Mouse (Mus musculus) embryonic fibroblast, embryonic 13.5 days (primary cell): Measurements from ENCODE around the gene Fryl. TPM values are rescaled to one million over a fixed set of nuclear protein-coding genes. Genes with fewer than 3 reads are reported as not detected.

Source experiments
- H3K27ac ChIP-seq: 2 replicates; pipeline ENCODE4 v1.5.1; 2012; ENCODE audit warnings: low read length, control low read depth, inconsistent platforms; ENCODE audit not compliant: insufficient read depth
- H3K4me1 ChIP-seq: 2 replicates; pipeline ENCODE4 v1.6.1; 2011; ENCODE audit warnings: low read length; ENCODE audit not compliant: control insufficient read depth, insufficient read depth
- H3K4me3 ChIP-seq: 2 replicates; pipeline ENCODE4 v1.5.1; 2011; ENCODE audit warnings: mild to moderate bottlenecking, control low read depth, low read length; ENCODE audit not compliant: insufficient read depth
- CTCF ChIP-seq: IDR thresholded peaks from 2 replicates; pipeline ENCODE4 v1.5.1; 2011; ENCODE audit warnings: mild to moderate bottlenecking, control low read depth, low read length, moderate library complexity, borderline replicate concordance; ENCODE audit not compliant: insufficient read depth
- POLR2A ChIP-seq: IDR thresholded peaks from 2 replicates; pipeline ENCODE4 v1.6.1; 2011; ENCODE audit warnings: low read depth, mild to moderate bottlenecking, control low read depth, low read length, moderate library complexity
- polyA plus RNA-seq: library from polyadenylated mRNA; stranded (reverse); fragments of >200 nt; gene quantifications from 2 replicates; pipeline ENCODE4 v1.2.4, GENCODE M21; 2011; ENCODE audit warnings: low read depth; ENCODE audit not compliant: missing spikeins, insufficient read length

Gene Fryl
- polyA plus RNA-seq, 1 experiment: 59.2 TPM

DNA sequence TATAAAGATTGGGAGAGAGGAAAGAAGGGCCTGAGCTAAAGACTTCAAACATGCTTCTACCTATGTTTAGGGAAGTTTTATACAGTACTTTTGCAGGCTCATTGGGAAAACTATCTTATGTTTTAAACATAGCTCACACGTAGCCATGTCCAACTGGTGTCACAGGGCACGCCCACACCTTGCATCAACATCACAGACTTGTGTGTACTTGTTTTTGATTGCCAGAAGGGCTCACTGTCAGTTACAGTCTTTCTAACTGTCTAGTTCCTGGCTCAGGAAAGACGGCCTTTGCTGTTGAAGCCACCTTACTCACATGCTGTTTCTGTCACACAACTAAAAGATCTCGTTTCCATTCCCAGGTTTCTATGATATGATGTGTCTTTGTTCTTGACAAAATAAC, 279.9 kb downstream of the Fryl start:
- no peak overlapping the region for H3K4me3 ChIP-seq
- no peak overlapping the region for H3K27ac ChIP-seq
- no peak for TF ChIP-seq POLR2A
- no peak for TF ChIP-seq CTCF
- H3K4me1 ChIP-seq: no peaks in the 10 kb centered on the region

DNA sequence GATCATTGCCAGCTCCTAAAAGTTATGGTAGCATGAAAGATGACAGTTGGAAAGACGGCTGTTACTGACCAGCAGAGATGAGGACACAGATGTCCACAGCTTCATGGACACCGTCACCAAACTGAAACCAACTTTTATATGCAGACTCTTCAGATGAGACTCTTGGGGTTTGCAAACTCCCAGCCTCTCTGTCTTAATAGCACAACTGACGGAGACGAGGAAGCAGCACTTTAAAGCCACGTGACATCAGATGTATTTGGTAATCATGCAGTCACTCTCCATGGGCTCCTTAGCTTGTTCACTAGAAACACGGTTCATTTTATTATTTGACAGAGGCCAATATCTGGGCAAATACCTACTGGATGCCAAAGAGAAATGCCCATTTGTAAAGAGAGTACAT, 280.4 kb downstream of the Fryl start:
- H3K4me3 ChIP-seq: no peak overlapping the region

DNA sequence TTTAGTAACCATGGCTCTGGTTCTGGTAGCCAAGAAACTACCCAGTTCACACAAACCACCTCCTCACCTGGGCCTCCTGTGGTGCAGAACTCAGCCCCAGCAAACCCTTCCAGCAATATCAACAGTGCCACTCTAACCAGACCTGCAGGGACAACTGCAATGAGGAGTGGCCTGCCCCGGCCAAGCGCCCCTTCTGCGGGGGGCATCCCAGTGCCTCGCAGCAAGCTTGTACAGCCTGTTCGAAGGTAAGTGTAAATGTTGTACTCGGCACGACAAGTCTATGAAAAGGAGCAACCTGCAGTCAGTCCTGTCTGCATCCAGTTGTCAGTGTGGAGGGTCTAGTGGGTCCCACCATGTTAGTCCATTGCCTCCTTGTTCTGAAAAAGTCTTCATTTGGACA, 281.8 kb downstream of the Fryl start, which contains the start of gene Gm10135:
Gene Gm10135 (minus strand): TSS at position 101 of the 400 bp plus-strand sequence.
- H3K4me1 ChIP-seq: no peaks in the 10 kb centered on the region
- no peak within 1 kb of the TSS for H3K4me3 ChIP-seq
- no peak within 1 kb of the TSS for H3K27ac ChIP-seq
- no peak for TF ChIP-seq POLR2A
- no peak for TF ChIP-seq CTCF

More for the DNA sequence above, 280.4 kb downstream of the Fryl start:
- H3K4me1 ChIP-seq: no peaks in the 10 kb centered on the region
- TF ChIP-seq CTCF (no peak), POLR2A (no peak)
- H3K27ac ChIP-seq: no peak overlapping the region

DNA sequence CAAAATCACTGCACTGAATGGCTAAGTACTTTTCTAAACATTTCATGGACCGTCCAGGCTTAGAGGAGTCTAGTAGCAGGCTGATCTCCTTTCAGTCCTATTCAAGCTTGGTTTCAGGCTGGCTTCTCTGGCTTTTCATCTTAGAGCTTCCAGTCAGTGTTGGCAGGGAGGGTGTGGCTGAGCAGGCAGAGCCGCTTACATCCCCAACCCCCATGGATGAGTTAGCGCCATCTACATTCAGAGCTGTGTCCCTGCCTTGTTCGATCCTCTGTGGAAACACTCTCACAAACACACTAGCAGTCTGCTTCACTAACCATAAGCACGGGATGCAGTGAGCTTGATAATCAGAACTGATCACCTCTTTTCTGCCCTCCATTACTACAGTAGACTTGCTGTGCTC, 283.5 kb downstream of the Fryl start:
- no peak for TF ChIP-seq POLR2A
- TF ChIP-seq CTCF: no peak
- Histone ChIP-seq H3K4me1 (no peaks in the 10 kb centered on the region), H3K4me3 (no peak overlapping the region), H3K27ac (no peak overlapping the region)

DNA sequence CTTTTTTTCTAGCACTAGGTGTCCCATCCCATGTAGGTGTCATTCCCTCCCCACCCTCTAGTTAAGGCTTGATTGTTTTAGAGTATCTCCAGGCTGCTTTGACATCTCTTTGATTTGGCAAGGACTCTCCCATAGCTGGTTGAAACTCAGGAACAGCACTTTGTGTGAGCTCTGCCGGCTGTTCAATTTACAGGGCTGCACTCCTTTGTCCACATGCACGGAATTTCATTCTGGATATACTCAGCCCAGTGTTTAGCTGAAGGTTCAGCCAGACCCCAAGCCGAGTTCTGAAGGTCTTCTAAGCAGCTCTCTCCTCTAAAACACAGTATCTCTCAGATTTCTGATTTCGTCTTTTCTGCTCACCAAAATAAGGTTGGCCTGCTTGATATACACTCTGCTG, 284.0 kb downstream of the Fryl start:
- H3K4me1 ChIP-seq: no peaks in the 10 kb centered on the region

More for the DNA sequence above, 284.0 kb downstream of the Fryl start:
- Histone ChIP-seq H3K27ac (no peak overlapping the region), H3K4me3 (no peak overlapping the region)
- TF ChIP-seq POLR2A (no peak), CTCF (no peak)

Other genes starting within 250 kb of the Fryl start
- not detected in 2 replicates for gene Slc10a4, start 249.7 kb downstream of the Fryl start, polyA plus RNA-seq
- gene Ociad1, start 36.2 kb upstream of the Fryl start, polyA plus RNA-seq: 426 and 477 TPM in 2 replicates
- 18.0 and 25.0 TPM in 2 replicates for gene Ociad2, start 84.4 kb upstream of the Fryl start, polyA plus RNA-seq
- gene Cwh43, start 149.5 kb upstream of the Fryl start, polyA plus RNA-seq: not detected in 2 replicates
- gene Dcun1d4, start 224.4 kb upstream of the Fryl start, polyA plus RNA-seq: 27.9 and 36.4 TPM in 2 replicates